Mouse (Mus musculus) right cerebral cortex, adult 18-20 months (tissue): Measurements from ENCODE around the gene Prex1.
A peak's percentile ranks its signal among the peaks of the same experiment; 100 is the strongest.
"Not testable (repeated sequence)": the region's sequence is repeated elsewhere in the genome, so short reads cannot be mapped to it uniquely, and the experiment has no call there.

Experiments used
- DNase-seq: peaks from one replicate; pipeline ENCODE4 v3.0.0; 2022; ENCODE audit warnings: mixed read lengths

Gene Prex1

GRCm38 (mm10) chr2:166713690-166714426 is at the start of gene Prex1:
TSS of gene Prex1 (minus strand) at chr2:166713832.
- peak; percentile 97 for DNase-seq

GRCm38 (mm10) chr2:166757969-166758368 is 44.3 kb upstream of the Prex1 start:
- no peak for DNase-seq

GRCm38 (mm10) chr2:166754760-166755159 is 41.1 kb upstream of the Prex1 start:
- no peak for DNase-seq

- no peak for DNase-seq
Measured at GRCm38 (mm10) chr2:166754194-166754593, 40.6 kb upstream of the Prex1 start.

- DNase-seq, result no peak
Measured at GRCm38 (mm10) chr2:166750620-166751191, 37.1 kb upstream of the Prex1 start.

GRCm38 (mm10) chr2:166746261-166746913 is 32.8 kb upstream of the Prex1 start:
- not testable (repeated sequence) for DNase-seq

GRCm38 (mm10) chr2:166745849-166746248 is 32.2 kb upstream of the Prex1 start:
- DNase-seq, result no peak

- no peak for DNase-seq
Measured at GRCm38 (mm10) chr2:166744433-166744832, 30.8 kb upstream of the Prex1 start.

GRCm38 (mm10) chr2:166743504-166743903 is 29.9 kb upstream of the Prex1 start:
- DNase-seq, result no peak

GRCm38 (mm10) chr2:166741445-166741844 is 27.8 kb upstream of the Prex1 start:
- DNase-seq, result no peak

- DNase-seq, result no peak
Measured at GRCm38 (mm10) chr2:166740396-166740795, 26.8 kb upstream of the Prex1 start.

- no peak for DNase-seq
Measured at GRCm38 (mm10) chr2:166737307-166737706, 23.7 kb upstream of the Prex1 start.

- DNase-seq, result no peak
Measured at GRCm38 (mm10) chr2:166735469-166736001, 21.9 kb upstream of the Prex1 start.

- DNase-seq, result no peak
Measured at GRCm38 (mm10) chr2:166732860-166733259, 19.2 kb upstream of the Prex1 start.

GRCm38 (mm10) chr2:166732146-166732545 is 18.5 kb upstream of the Prex1 start:
- DNase-seq, result no peak

- DNase-seq, result not testable (repeated sequence)
Measured at GRCm38 (mm10) chr2:166731102-166731883, 17.7 kb upstream of the Prex1 start.

- no peak for DNase-seq
Measured at GRCm38 (mm10) chr2:166730567-166730915, 16.9 kb upstream of the Prex1 start.

- DNase-seq, result no peak
Measured at GRCm38 (mm10) chr2:166729656-166730566, 16.3 kb upstream of the Prex1 start.

GRCm38 (mm10) chr2:166729045-166729444 is 15.4 kb upstream of the Prex1 start:
- DNase-seq, result no peak

GRCm38 (mm10) chr2:166728261-166728680 is 14.6 kb upstream of the Prex1 start:
- DNase-seq, result no peak

GRCm38 (mm10) chr2:166727790-166728189 is 14.2 kb upstream of the Prex1 start:
- peak; percentile 84 for DNase-seq

GRCm38 (mm10) chr2:166726891-166727290 is 13.3 kb upstream of the Prex1 start:
- no peak for DNase-seq
